Mouse (Mus musculus) layer of hippocampus, adult 18-20 months (tissue): ENCODE results near the gene Rhog. TPM values are rescaled to one million over a fixed set of nuclear protein-coding genes. Genes with fewer than 3 reads are reported as not detected.

Experiments
- DNase-seq, 2 experiments: peaks; one replicate each; pipeline ENCODE4 v3.0.0; 2022; ENCODE audit warnings: low spot score in 2 of 2
- total RNA-seq, 2 experiments: library from RNA; stranded (reverse); gene quantifications; 2 replicates each; pipeline ENCODE4 v1.2.3; 2021

Gene Rhog
- total RNA-seq, 2 experiments from 2014 or later: 27.8 to 32.9 TPM

DNA sequence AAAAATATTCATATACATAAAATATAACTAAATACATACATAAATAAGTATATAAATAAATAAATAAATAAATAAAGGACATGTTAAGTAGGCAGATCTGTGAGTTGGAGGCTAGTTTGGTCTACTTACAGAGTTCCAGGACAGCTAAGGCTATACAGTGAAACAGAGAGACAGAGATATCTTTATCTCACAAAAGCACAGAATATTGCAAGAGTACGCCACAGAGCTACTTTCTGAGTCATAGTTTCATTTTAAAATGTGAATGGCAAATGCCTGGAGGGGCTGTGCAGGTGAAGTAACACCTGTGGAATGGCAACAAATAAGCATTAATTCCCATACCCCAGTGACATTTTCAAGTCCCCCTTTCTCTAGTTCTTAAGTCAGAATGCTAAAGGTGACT lies 2.2 kb downstream of the Rhog start:
- no peak for DNase-seq

DNA sequence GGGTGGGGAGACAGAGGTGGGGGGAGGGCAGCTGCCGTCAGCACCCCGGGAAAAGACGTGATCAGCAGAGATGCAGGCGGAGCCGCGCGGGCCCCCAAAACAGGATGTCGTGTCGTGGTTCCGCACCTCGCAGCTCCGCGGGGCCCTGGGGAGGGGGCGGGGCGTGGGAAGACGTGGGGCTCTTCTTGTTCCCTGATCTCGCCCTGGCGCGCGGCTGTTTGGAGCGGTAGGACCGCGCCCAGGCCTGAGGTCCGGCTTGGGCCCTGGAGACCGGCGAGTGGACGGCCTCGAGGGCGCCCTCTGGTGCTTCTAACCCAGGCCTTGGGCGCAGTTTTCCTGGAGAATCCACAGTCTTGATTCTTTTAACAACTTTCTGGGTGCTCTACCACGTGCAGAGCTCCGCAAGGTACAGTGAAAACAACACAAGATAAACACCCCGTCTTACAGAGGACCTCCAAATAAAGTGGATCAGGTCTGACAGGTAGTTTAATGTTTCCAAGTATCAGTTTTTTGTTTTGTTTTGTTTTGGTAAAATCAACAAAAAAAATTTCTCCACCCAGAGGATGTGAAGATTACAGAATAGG lies 5.1 kb downstream of the Rhog start:
- peak; percentile 66 to 91 for DNase-seq

DNA sequence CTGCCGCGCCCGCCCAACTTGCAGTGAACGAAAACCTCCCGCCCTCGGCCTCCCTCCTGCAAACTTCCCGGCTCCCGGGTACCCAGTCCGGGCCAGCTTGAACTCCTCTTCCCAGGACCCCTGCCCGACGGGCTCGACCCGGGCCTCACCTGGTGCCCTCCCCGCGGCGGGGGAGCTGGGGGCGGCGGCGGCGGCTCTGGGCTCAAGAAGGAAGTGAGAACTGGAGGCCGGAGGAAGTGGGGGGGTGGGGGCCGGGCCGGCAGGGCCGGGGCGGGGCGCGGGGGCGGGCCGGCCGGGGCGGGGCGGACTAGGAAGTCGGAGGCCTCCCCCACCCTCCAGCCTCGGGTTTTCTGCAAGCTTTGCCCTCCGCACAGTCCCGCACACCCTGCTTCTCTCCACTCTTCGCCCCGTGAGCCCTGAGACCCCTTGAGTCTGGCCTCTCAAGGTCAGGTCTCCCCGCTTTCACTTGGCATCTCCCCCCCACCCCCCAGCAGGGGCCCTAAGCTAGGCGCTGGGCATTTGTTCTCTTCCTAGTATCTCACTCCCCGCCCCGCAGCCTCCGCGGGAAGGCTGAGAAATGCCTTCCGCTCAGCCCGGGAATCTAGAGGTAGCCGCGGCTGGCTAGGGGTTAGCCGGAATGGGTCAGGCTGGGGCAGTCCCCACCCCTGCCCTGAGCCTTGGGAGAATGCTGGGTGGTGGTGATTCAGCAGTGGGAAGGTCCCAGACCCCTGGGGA lies 5.8 kb downstream of the Rhog start:
- DNase-seq: peak in 1 of 2 experiments; percentile 41

DNA sequence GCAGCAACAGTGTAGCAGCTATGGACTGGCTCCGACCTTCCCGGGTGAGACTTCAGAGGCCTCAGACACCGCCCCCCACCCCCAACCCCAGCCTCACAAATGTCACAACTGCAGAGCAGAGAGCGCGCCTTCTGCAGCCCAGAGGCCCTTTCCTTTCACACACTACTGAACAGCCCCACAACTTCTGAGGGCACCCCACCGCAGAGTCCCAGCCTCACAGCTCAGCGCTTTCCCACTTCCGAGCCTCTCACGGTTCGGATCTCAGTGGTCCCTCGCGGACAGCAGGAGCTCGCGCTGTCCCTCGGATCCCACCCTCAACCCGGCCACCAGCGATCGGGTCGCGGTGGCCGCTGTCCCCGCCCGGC lies 6.3 kb downstream of the Rhog start:
- no peak for DNase-seq

DNA sequence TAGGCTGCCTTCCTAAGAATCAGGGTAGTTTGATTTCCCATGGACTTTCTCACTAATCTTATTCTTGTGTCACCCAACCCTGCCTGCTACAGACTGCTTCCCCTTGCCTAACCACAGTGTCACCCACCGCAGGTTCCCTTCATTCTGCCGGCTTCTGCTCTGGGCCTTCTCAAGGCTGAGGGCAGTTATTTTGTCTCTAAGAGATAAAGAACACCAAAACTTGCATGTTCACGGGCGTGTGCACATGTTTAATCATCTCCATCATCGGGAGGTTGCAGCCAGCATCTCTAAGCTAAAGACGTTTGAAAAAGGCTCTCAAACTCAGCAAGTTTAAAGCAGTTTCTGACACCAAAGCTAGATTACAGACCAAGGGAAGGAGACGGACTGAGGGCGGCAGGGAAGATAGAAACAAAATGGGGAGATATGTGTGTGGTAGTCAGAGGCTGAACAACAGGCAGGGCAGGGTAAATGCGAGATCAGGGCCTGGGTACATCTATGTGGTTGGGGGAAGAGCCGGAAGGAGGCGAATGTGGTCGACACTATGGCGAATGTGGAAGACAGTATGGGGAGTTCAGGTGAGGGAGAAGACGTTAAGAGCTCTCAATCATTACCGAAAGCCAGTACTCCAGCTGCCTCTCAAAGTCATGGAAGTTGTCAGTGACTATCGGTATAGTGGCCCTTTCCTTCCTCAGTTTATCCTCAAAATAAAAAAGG lies 7.0 kb downstream of the Rhog start:
- no peak for DNase-seq

DNA sequence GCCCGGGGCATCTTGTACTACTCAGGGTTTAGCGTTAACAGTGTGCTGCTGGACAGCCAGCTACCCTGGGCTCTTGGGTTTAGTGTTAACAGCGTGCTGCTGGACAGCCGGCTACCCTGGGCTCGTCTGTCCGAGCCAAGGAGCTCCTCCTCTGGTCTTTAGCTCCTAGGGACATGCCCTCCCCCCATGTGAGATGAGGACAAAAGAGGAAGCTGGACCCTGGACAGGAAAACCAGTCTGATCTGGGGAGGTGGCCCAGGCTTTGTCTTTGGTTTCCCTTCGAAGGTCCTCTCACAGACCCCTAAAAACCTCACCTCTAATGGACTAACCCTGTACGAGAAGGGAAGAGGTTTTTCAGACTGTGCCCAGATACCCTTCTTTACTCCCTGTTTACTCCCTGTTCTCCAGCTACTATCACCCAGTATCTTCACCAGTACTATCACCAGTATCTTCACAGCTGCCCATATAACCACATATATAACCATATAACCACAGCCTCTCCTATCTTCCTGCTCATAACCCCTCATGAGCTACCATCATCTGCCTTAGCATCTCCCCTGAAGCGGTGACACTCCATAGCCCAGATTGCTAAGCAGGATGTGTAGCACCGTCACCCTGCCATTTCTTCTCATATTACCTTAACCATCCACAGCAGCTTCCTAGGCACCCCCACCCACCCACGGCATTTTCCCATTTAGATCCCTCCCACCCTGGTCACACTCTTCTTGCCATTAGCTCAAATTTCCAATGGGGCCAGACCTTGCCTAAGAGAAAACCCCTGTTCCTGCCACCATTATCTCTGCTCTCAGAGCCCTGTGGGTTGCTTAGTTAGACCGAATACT lies 8.7 kb downstream of the Rhog start:
- no peak for DNase-seq

DNA sequence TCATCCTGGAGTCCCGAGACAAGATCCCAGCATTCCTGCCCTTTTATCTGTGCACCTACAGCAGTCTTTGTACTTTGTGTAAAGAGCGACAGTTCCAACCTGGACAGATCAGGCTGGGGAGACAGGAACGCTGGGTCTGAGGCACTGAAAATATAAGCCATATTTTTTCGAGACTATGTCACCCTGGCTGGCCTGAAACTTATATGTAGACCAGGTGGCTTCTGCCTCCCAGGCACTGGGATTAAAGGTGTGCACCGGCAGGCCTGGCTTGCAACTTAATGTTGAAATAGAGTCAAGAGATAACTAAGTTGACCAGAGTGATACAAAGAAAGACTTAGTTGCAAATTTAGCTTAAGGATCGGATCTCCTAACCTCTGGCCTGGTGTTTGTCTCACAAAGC lies 9.6 kb downstream of the Rhog start:
- DNase-seq: no peak

DNA sequence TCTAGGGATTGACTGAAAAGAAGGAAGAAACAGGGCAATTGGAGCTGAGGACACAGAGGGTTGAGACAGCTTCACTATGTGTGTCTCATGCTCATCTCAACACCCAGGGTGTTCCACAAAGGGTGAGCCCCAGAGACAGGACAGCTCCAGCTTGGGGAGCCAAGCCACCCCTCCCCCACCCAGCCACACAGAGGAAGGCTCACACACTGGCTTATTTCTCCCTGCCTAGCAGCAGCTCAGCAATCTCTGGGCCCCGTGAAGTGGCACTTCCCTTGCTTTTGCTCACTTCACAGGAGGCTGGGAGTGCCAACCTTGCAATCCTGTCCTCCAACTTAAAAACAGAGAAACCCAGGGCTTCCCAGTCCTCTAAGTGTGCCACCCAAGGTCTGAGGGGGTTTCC lies 10.1 kb downstream of the Rhog start:
- DNase-seq: peak in 1 of 2 experiments; percentile 55

DNA sequence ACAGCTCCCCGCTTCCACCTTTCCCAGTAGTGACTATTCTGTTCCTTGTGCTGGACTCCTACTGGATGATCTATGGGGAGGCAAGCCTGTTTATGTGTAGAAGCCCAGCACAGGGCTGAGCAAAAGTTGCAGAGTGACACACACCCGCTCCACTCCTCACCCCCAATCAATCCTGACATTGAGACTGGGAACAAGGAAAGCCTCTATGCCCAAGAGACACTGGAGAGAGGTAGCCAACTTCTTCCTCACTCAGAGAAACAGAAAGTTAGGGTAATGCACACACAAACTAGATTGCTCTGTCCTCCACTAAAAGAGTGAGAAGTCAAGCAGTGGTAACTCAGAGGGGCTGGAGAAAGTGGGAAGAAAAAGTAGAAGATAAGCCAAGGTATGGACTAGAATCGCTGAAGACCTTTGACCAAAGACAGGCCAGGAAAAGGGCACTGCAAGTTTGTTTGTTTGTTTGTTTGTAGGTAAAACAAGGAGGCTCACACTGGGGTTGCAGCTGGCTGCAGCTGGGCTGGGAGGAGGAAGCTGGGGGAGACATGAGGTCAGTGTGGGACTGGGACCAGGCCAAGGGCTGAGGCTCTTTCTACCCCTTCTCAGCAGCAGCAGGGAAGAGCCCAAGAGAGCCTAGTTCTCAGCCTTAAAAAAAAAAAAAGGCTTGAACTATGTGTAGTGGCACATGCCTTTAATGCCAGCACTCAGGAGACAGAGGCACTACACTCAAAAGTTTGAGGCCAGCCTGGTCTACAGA lies 10.9 kb downstream of the Rhog start:
- no peak for DNase-seq

DNA sequence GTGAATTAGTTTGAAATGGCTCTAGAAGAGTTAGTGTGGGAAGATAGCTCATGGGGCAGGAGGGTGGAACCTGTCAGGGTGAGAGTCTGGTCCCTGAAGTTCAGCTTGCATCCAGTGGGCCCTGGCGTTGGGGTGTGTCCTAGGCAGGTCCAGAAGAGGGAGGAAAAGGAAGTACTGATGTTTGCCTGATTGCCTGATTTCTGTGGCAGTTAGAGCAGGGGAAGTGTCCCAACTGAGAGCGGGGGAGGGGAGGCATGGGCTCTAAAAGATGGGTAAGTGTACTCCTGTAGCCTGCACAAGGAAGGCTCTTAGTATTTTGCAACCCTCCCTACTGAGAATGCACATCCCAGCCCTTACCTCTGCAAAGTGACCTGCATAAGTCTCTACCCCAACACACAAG lies 12.0 kb downstream of the Rhog start:
- DNase-seq: no peak

DNA sequence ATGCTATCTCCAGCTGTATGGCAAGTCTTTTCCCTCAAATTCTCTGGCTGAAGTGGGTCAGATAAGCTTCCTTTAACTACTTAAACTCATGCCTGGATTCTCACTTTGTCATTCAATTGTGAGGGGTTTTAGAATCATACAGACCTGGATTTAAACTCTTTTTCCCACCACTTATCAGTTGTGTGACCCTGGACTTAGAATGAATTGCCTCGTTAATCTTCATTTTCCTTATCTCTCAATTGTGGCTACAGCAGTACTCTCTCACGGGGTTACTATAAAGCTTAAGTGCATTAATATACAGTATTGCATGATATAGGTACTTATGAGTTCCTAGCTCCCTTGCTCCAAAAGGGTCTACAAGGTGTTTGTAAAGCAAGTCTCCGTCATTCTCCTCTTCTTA lies 12.9 kb downstream of the Rhog start:
- no peak for DNase-seq

DNA sequence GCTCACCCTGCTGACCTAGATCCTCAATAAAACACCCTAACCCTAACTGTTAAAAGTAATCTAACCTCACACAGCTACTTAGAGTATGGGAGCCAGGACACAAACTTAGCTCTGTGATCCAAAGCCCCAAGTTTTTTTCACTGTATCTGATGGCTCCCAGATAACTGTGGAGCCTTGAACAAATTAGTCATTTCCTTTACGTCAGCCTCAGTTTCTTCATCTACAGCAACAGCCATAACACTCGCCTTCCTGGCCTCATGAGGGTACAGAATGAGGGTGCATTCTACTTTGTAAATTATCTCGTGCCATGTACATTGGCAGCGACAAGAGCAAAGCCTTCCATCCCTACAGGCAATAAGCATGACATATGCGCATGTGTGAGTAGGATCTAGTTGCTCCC lies 13.5 kb downstream of the Rhog start:
- no peak for DNase-seq

DNA sequence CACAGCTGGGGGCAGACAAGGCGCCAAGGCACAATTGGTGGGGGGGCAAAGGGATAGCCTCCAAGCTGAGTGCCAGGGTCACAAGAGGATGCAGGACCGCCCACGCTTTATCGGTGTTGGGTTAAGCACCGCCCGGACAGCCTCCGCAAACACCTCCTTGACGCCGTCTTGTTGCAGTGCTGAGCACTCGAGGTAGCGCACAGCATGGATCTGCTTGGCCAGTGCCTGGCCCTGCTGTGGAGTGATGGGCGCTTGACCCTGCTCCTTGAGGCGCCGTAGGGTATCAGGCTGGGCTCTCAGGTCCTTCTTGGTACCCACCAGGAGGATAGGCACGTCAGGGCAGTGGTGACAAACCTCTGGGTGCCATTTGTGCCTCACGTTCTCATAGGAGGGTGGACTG lies 16.3 kb downstream of the Rhog start:
- DNase-seq: no peak

DNA sequence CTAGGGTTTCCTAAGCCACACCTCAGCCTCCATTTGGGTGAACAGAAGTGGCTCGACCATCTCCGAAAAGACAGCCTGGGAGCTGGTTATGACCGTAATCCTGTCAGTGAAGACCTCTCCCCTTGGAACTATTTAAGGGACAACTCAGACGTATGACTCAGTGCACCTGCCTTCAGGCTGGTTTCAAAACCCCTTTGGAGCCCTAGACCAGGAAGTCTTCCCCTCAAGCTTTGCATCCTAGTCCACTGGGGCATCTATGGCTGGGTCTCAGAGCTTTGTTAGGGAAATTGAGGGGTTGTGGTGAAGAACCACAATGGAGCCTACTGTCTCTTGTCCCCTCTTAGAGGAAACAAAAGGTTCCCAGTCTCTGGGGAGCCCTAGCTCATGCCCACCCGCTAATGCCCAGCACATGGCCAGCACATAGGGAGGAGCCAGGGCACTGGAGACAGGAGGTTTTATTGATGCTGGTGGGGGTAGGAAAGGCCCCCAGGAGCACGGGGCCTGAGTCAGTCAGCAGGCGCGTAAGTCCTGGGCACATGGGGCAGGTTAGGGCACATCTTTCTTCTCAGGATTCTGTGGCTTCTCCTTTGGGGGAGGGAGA lies 17.1 kb downstream of the Rhog start:
- peak in 1 of 2 experiments; percentile 46 for DNase-seq

DNA sequence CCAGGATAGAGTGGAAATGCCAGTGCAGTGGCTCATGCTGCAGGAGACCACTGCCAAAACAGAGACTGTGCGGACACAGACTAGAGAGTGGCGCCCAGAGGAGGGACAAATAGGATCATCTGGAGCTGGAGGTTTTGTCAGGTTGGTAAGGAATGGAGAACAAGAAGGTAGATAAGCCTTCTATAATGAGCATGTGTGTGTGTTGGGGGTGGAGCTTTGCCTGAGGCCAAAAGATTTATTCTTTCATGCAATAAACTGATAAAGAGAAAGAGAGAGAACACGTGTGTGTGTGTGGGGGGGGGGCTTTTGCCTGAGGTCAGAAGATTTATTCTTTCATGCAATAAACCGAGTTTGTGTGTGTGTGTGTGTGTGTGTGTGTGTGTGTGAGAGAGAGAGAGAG lies 22.8 kb downstream of the Rhog start:
- DNase-seq: no peak

DNA sequence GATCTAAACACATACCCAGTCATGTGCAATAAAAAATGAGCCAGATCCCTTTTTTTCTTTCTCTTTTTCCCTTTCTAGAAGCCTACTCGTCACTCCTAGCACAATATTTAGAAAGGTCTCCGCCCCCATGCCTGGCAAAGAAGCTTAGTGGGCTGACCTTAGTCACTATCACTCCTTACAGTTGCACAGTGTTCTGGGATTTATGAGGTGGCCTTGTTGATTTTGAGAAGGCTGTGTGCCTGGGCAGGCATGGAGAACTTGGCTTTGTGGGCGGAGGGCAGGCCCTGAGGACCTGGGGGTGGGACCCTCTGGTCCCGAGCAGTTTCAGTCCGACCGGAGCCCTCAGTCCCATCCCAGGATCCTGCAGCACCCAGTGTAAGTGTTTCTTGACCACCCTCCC lies 26.0 kb downstream of the Rhog start:
- DNase-seq: no peak

DNA sequence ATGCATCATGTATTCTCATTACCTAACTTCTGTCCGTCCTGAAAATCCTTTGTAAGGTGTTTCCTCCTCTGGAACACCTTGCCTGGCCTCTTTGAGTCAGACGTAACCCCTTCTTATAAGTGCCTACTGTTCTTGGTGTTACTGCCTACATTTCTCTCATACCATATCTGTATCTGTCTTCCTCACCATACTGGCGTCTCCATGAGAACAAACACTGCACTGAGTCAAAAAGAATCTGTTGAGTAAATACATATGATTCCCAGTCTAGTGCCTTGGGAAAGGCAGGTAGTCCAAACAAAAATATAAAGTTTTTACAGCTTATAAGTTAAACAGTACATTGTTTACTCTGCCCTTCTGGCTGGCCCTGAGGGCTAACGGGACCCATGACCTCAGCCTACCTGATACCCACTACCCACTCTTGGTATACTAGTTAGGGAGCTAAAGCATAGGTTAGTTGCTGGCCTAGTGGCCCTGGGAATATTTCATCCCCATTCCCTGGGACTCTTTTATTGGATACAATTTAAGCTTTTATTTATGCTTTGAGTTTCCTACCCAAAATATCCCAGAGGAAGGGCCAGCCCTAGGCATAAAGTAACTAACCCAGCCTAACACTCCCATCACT lies 27.7 kb downstream of the Rhog start:
- no peak for DNase-seq

DNA sequence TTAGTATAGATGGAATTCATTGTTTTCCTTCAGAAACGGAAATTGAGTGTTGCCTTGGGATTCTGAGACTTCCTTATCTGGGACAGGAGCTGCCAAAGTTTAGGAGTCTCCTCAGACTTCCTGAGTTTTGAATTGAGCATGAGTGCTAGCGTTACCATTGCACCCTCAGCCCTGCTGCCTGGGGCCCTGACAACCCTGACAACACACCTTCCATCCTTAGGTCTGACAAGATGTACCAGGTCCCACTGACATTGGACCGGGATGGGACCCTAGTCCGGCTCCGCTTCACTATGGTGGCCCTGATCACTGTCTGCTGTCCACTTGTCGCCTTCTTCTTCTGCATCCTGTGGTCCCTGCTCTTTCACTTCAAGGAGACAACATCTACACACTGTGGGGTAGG lies 29.8 kb downstream of the Rhog start:
- no peak for DNase-seq

DNA sequence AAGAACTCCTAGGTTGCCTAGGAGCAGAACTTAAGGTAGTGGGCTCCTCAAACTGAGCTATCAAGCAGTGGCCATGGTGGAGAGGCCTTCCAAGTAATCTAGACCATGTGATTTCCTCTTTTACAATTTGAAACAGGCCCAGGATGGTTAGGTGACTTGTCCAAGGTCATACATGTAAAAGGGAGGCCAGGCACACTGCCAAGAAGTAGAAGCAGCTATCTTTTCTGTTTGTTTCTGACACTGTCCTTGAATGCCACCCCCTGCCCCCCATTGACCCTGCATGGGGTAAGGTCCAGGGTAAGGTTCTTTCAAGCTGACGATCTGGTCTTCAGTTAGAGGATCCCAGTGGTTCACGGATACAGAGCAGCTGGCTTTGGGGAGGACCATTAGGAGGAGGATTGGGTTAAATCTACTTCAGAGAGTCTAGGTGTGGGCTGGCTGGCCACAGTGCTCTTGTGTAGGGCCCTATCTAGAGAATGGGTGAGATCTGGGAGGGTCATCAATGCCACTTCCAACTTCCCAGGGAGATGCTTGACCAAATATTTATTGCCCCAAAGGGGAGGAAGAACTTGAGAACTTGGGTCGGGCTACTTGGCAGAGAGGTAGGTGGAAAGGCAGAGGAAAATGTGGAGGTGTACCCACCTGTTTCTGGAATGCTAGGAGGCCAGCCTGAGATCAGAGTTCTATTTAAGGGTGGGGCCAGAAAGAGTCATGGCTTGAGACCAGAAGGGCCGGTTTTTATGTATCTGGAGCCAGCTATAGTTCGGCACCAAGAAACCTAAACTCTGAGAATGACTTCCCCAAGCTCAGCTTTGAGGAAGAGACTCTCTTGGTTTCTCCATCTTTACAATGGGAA lies 31.7 kb downstream of the Rhog start:
- DNase-seq: no peak
